Mouse (Mus musculus): ENCODE results near the gene Gm43517. TPM values are rescaled to one million over a fixed set of nuclear protein-coding genes. Genes with fewer than 3 reads are reported as not detected.

The Gm43517 gene
- polyA plus RNA-seq, 1 experiment from 2014 or later, result 0.15 TPM

Other genes starting within 250 kb of the Gm43517 start
- gene Foxg1, start 2.5 kb upstream of the Gm43517 start, polyA plus RNA-seq (2015; fragmentation: Nextera tagmentation; extraction: Ambion mirVana), result 0.63 and 6.4 TPM in 2 replicates